Mouse (Mus musculus) myocyte (in vitro differentiated cells): ENCODE measurements at regions not wholly inside any gene's neighbourhood (a gene's known extent, or its start where the extent isn't known, plus 50 kb on each side); places are given as distances from the start of the nearest gene placed in this dataset.

Experiments
- H3K27me3 ChIP-seq: one replicate; pipeline ENCODE4 v1.6.1; 2011; ENCODE audit not compliant: control insufficient read depth, insufficient read depth, insufficient read length
- H3K36me3 ChIP-seq: one replicate; pipeline ENCODE4 v1.6.1; 2011; ENCODE audit not compliant: control insufficient read depth, insufficient read depth
- H3K4me2 ChIP-seq: one replicate; pipeline ENCODE4 v1.6.1; 2011; ENCODE audit warnings: low read depth, control low read depth
- H3K4me3 ChIP-seq: one replicate; pipeline ENCODE4 v1.5.1; 2011; ENCODE audit warnings: mild to moderate bottlenecking, control low read depth, moderate library complexity
- H3K79me2 ChIP-seq: one replicate; pipeline ENCODE4 v1.6.1; 2011; ENCODE audit not compliant: control insufficient read depth, insufficient read depth
- H3ac ChIP-seq: one replicate; pipeline ENCODE4 v1.6.1; 2011; ENCODE audit not compliant: control insufficient read depth, insufficient read length
- CEBPB ChIP-seq: IDR thresholded peaks from 2 replicates; pipeline ENCODE4 v1.6.1; 2011; ENCODE audit warnings: mild to moderate bottlenecking, moderate library complexity; ENCODE audit not compliant: poor library complexity, insufficient read depth, severe bottlenecking
- E2F4 ChIP-seq: IDR thresholded peaks from one replicate; pipeline ENCODE4 v1.6.1; 2011; ENCODE audit warnings: mild to moderate bottlenecking, control low read depth, moderate library complexity; ENCODE audit not compliant: insufficient read depth
- MAX ChIP-seq: IDR thresholded peaks from one replicate; pipeline ENCODE4 v1.6.1; 2011; ENCODE audit warnings: low read depth, mild to moderate bottlenecking, control low read depth
- MYOD1 ChIP-seq, 3 experiments: IDR thresholded peaks; one replicate each; pipeline ENCODE4 v1.6.1; 2011; ENCODE audit warnings: control low read depth in 2 of 3, low read depth in 2 of 3, mild to moderate bottlenecking in 2 of 3, moderate library complexity in 1 of 3; ENCODE audit not compliant: insufficient read length in 2 of 3, control insufficient read depth in 1 of 3
- MYOG ChIP-seq, 3 experiments: IDR thresholded peaks; one replicate each; pipeline ENCODE4 v1.6.1; 2011; ENCODE audit warnings: control low read depth in 2 of 3, low read depth in 2 of 3, mild to moderate bottlenecking in 2 of 3; ENCODE audit not compliant: insufficient read length in 2 of 3, control insufficient read depth in 1 of 3, insufficient read depth in 1 of 3
- POLR2A ChIP-seq: IDR thresholded peaks from one replicate; pipeline ENCODE4 v1.6.1; 2011; ENCODE audit warnings: low read depth, mild to moderate bottlenecking, control low read depth, moderate library complexity; ENCODE audit not compliant: insufficient read length
- POLR2AphosphoS2 ChIP-seq: IDR thresholded peaks from one replicate; pipeline ENCODE4 v1.6.1; 2011; ENCODE audit warnings: low read depth, control low read depth; ENCODE audit not compliant: insufficient read length
- REST ChIP-seq: IDR thresholded peaks from one replicate; pipeline ENCODE4 v1.6.1; 2011; ENCODE audit warnings: mild to moderate bottlenecking, control low read depth, moderate library complexity; ENCODE audit not compliant: insufficient read depth, insufficient read length
- SRF ChIP-seq: IDR thresholded peaks from one replicate; pipeline ENCODE4 v1.6.1; 2011; ENCODE audit warnings: low read depth; ENCODE audit not compliant: control insufficient read depth, insufficient read length
- TCF12 ChIP-seq: IDR thresholded peaks from one replicate; pipeline ENCODE4 v1.6.1; 2011; ENCODE audit warnings: mild to moderate bottlenecking, control low read depth; ENCODE audit not compliant: poor library complexity, insufficient read depth, severe bottlenecking
- TCF3 ChIP-seq: IDR thresholded peaks from one replicate; pipeline ENCODE4 v1.6.1; 2011; ENCODE audit warnings: low read depth, control low read depth; ENCODE audit not compliant: insufficient read length
- USF1 ChIP-seq: IDR thresholded peaks from one replicate; pipeline ENCODE4 v1.6.1; 2011; ENCODE audit warnings: low read depth, mild to moderate bottlenecking, control low read depth, moderate library complexity

GRCm38 (mm10) chr8:54371073-54371472 lies 158.3 kb upstream of the Asb5 start:
- no peak overlapping the region for H3ac ChIP-seq
- no peak overlapping the region for H3K4me2 ChIP-seq
- H3K4me3 ChIP-seq = no peak overlapping the region
- H3K27me3 ChIP-seq = no peaks in the 10 kb centered on the region
- no peaks in the 10 kb centered on the region for H3K79me2 ChIP-seq
- TF ChIP-seq REST (no peak), USF1 (no peak), TCF3 (no peak), SRF (no peak), POLR2A (no peak), MAX (no peak), CEBPB (no peak), POLR2AphosphoS2 (no peak), E2F4 (no peak), MYOG (IDR thresholded peaks at IDR 0.05; ENCODE audit: control insufficient read depth in 1 of 3, insufficient read depth in 1 of 3, insufficient read length in 2 of 3, low read depth in 2 of 3) (no peak), MYOD1 (IDR thresholded peaks at IDR 0.05; ENCODE audit: control insufficient read depth in 1 of 3, insufficient read length in 2 of 3, low read depth in 2 of 3) (no peak)
- no peaks in the 10 kb centered on the region for H3K36me3 ChIP-seq

DNA sequence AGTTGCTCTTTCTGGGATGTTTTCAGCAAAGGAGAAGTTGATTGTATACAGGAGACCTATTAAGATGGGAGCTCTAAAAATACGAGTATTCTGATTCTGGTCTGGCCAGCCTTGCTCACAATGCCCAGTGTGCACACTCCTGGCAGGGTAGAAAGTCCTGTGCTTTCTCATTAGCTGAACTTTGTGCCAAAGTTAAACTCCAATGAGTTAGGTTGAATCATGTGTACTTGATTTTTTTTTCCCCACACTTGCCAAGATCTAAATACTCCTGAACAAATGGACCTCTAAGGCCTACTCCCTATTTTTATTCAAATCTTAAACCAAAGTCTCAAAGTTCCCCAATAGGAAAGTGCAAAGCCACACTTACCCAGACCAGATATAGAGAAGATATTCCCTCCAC lies 156.5 kb upstream of the Asb5 start:
- no peak for TF ChIP-seq SRF
- TF ChIP-seq E2F4 = no peak
- TF ChIP-seq TCF3 = no peak
- no peak for TF ChIP-seq MYOD1 (IDR thresholded peaks at IDR 0.05; ENCODE audit: control insufficient read depth in 1 of 3, insufficient read length in 2 of 3, low read depth in 2 of 3)
- no peak for TF ChIP-seq POLR2A
- TF ChIP-seq POLR2AphosphoS2 = no peak
- no peak for TF ChIP-seq TCF12
- no peak for TF ChIP-seq USF1
- TF ChIP-seq MAX = no peak
- TF ChIP-seq REST = no peak
- TF ChIP-seq MYOG (IDR thresholded peaks at IDR 0.05; ENCODE audit: control insufficient read depth in 1 of 3, insufficient read depth in 1 of 3, insufficient read length in 2 of 3, low read depth in 2 of 3) = no peak
- no peak for TF ChIP-seq CEBPB
- no peak overlapping the region for H3ac ChIP-seq
- no peak overlapping the region for H3K4me3 ChIP-seq
- H3K27me3 ChIP-seq = no peaks in the 10 kb centered on the region
- no peaks in the 10 kb centered on the region for H3K79me2 ChIP-seq
- H3K36me3 ChIP-seq = no peaks in the 10 kb centered on the region
- no peak overlapping the region for H3K4me2 ChIP-seq

- H3K4me3 ChIP-seq = no peak overlapping the region
- H3K36me3 ChIP-seq = no peaks in the 10 kb centered on the region
- no peak overlapping the region for H3K4me2 ChIP-seq
- no peak for TF ChIP-seq TCF12
- TF ChIP-seq MYOD1 (IDR thresholded peaks at IDR 0.05; ENCODE audit: control insufficient read depth in 1 of 3, insufficient read length in 2 of 3, low read depth in 2 of 3) = no peak
- no peak for TF ChIP-seq SRF
- no peak for TF ChIP-seq MAX
- TF ChIP-seq POLR2AphosphoS2 = no peak
- no peak for TF ChIP-seq E2F4
- TF ChIP-seq POLR2A = no peak
- TF ChIP-seq TCF3 = no peak
- TF ChIP-seq USF1 = no peak
- no peak for TF ChIP-seq REST
- no peak for TF ChIP-seq MYOG (IDR thresholded peaks at IDR 0.05; ENCODE audit: control insufficient read depth in 1 of 3, insufficient read depth in 1 of 3, insufficient read length in 2 of 3, low read depth in 2 of 3)
- no peak overlapping the region for H3ac ChIP-seq
- H3K79me2 ChIP-seq = no peaks in the 10 kb centered on the region
- no peaks in the 10 kb centered on the region for H3K27me3 ChIP-seq
These were observed 153.8 kb upstream of the Asb5 start for GRCm38 (mm10) chr8:54375373-54376098.

DNA sequence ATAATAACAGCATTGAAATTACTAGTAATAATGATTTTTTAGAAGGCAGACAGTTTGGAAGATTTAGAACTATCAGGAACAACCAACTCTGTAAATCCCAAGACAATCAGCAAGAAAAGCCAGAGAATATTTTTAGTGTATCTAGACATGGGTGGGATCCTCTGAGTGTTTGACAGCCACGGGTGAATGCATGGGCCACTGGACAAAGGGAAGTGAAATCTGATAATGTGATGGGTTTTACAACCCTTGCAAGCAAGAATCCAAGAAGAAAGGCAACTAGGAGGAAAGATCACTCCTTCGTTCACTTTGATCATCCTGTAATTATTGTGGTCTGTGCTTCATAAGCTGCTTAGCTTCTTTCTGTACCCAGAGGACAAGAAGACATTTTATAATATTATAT lies 149.2 kb upstream of the Asb5 start:
- no peak overlapping the region for H3K4me2 ChIP-seq
- H3K36me3 ChIP-seq = no peaks in the 10 kb centered on the region
- H3ac ChIP-seq = no peak overlapping the region
- TF ChIP-seq TCF12 (no peak), CEBPB (no peak), MYOG (IDR thresholded peaks at IDR 0.05; ENCODE audit: control insufficient read depth in 1 of 3, insufficient read depth in 1 of 3, insufficient read length in 2 of 3, low read depth in 2 of 3) (no peak), REST (no peak), TCF3 (no peak), POLR2A (no peak), MYOD1 (IDR thresholded peaks at IDR 0.05; ENCODE audit: control insufficient read depth in 1 of 3, insufficient read length in 2 of 3, low read depth in 2 of 3) (no peak), SRF (no peak), MAX (no peak), E2F4 (no peak), USF1 (no peak), POLR2AphosphoS2 (no peak)
- H3K27me3 ChIP-seq = no peaks in the 10 kb centered on the region
- no peak overlapping the region for H3K4me3 ChIP-seq
- H3K79me2 ChIP-seq = no peaks in the 10 kb centered on the region
